Mouse (Mus musculus): Measurements from ENCODE around the gene Adam34.
"Not testable (repeated sequence)": the region's sequence is repeated elsewhere in the genome, so short reads cannot be mapped to it uniquely, and the experiment has no call there.

The Adam34 gene

GRCm38 (mm10) chr8:43709949-43710348, at the start of gene Adam34:
Gene Adam34 (minus strand): TSS chr8:43710049.
- DNase-seq (ENCODE audit: low read depth): no peak

- no peak for DNase-seq (ENCODE audit: low read depth)
Observed at GRCm38 (mm10) chr8:43627176-43627575, 82.7 kb downstream of the Adam34 start, which contains the start of gene Gm5346. Gene Gm5346 (minus strand): TSS chr8:43627276.

GRCm38 (mm10) chr8:43616046-43616445, 93.8 kb downstream of the Adam34 start:
- DNase-seq (ENCODE audit: low read depth): no peak

- not testable (repeated sequence) for DNase-seq (ENCODE audit: low read depth)
Observed at GRCm38 (mm10) chr8:43603657-43604056, 106.2 kb downstream of the Adam34 start.

- not testable (repeated sequence) for DNase-seq (ENCODE audit: low read depth)
Observed at GRCm38 (mm10) chr8:43603166-43603565, 106.7 kb downstream of the Adam34 start.
